Mouse (Mus musculus) kidney, adult 2 months (tissue): ENCODE measurements around the gene Arhgef6.

Source experiments
- CTCF ChIP-seq: fragments of 200-500 bp; conservative IDR thresholded peaks from 2 replicates; pipeline ENCODE4 v1.5.1; 2011; ENCODE audit warnings: low read depth, mild to moderate bottlenecking, control low read depth, low read length, moderate library complexity, mixed read lengths; ENCODE audit not compliant: insufficient read depth, insufficient read length
- POLR2A ChIP-seq: fragments of 200-500 bp; IDR thresholded peaks from one replicate; pipeline ENCODE4 v1.6.1; 2011; ENCODE audit warnings: low read depth, low read length, control low read depth

GRCm38 (mm10) chrX:57377096-57377495 lies 38.6 kb upstream of the Arhgef6 start:
- TF ChIP-seq CTCF, result no peak
- TF ChIP-seq POLR2A, result no peak
